Mouse (Mus musculus): ENCODE measurements around the gene Cdc14b. TPM values are rescaled to one million over a fixed set of nuclear protein-coding genes. Genes with fewer than 3 reads are reported as not detected.

The Cdc14b gene
- polyA plus RNA-seq, 1 experiment from 2014 or later: 1.7 TPM

GRCm38 (mm10) chr13:64233139-64233538, 42.0 kb downstream of the Cdc14b start:
- no peak for ATAC-seq

GRCm38 (mm10) chr13:64226725-64227124, 48.4 kb downstream of the Cdc14b start:
- Histone ChIP-seq H3K4me3 (replicated peaks; ENCODE audit: low read length) (no peak overlapping the region), H3K9me3 (ENCODE audit: control insufficient read depth, low read length) (no peaks in the 10 kb centered on the region), H3K36me3 (ENCODE audit: control insufficient read depth, insufficient read depth) (no peaks in the 10 kb centered on the region), H3K9ac (replicated peaks; ENCODE audit: low read depth, low read length) (no peak overlapping the region), H3K4me2 (ENCODE audit: low read length) (no peak overlapping the region), H3K27me3 (replicated peaks; ENCODE audit: control insufficient read depth, insufficient read depth, low read length) (no peaks in the 10 kb centered on the region), H3K4me1 (replicated peaks; ENCODE audit: control insufficient read depth, insufficient read depth, low read length) (no peaks in the 10 kb centered on the region), H3K27ac (ENCODE audit: low read length) (no peak overlapping the region)
- WGBS: 91% methylated on average over 4 of the region's 4 CpGs
- no peak for ATAC-seq

More at GRCm38 (mm10) chr13:64233139-64233538, 42.0 kb downstream of the Cdc14b start:
- no peak overlapping the region for H3K27ac ChIP-seq (ENCODE audit: low read length)
- no peaks in the 10 kb centered on the region for H3K9me3 ChIP-seq (ENCODE audit: control insufficient read depth, low read length)
- H3K9ac ChIP-seq (replicated peaks; ENCODE audit: low read depth, low read length): no peak overlapping the region
- H3K4me3 ChIP-seq (replicated peaks; ENCODE audit: low read length): no peak overlapping the region
- no peaks in the 10 kb centered on the region for H3K27me3 ChIP-seq (replicated peaks; ENCODE audit: control insufficient read depth, insufficient read depth, low read length)
- H3K36me3 ChIP-seq (ENCODE audit: control insufficient read depth, insufficient read depth): no peaks in the 10 kb centered on the region
- H3K4me1 ChIP-seq (replicated peaks; ENCODE audit: control insufficient read depth, insufficient read depth, low read length): no peaks in the 10 kb centered on the region
- WGBS: 86% methylated on average over 4 of the region's 4 CpGs
- no peak overlapping the region for H3K4me2 ChIP-seq (ENCODE audit: low read length)

- no peaks in the 10 kb centered on the region for H3K9me3 ChIP-seq (ENCODE audit: control insufficient read depth, low read length)
- no peak for ATAC-seq
- H3K4me2 ChIP-seq (ENCODE audit: low read length): no peak overlapping the region
- H3K4me3 ChIP-seq (replicated peaks; ENCODE audit: low read length): no peak overlapping the region
- H3K4me1 ChIP-seq (replicated peaks; ENCODE audit: control insufficient read depth, insufficient read depth, low read length): no peaks in the 10 kb centered on the region
- no peaks in the 10 kb centered on the region for H3K27me3 ChIP-seq (replicated peaks; ENCODE audit: control insufficient read depth, insufficient read depth, low read length)
- 93% methylated on average over 3 of the region's 3 CpGs for WGBS
- no peak overlapping the region for H3K9ac ChIP-seq (replicated peaks; ENCODE audit: low read depth, low read length)
- H3K36me3 ChIP-seq (ENCODE audit: control insufficient read depth, insufficient read depth): no peaks in the 10 kb centered on the region
- no peak overlapping the region for H3K27ac ChIP-seq (ENCODE audit: low read length)
Measured at GRCm38 (mm10) chr13:64225738-64226137, 49.4 kb downstream of the Cdc14b start.

- no peak overlapping the region for H3K4me2 ChIP-seq (ENCODE audit: low read length)
- H3K4me1 ChIP-seq (replicated peaks; ENCODE audit: control insufficient read depth, insufficient read depth, low read length): no peaks in the 10 kb centered on the region
- no peaks in the 10 kb centered on the region for H3K36me3 ChIP-seq (ENCODE audit: control insufficient read depth, insufficient read depth)
- H3K4me3 ChIP-seq (replicated peaks; ENCODE audit: low read length): no peak overlapping the region
- no peak overlapping the region for H3K9ac ChIP-seq (replicated peaks; ENCODE audit: low read depth, low read length)
- H3K27me3 ChIP-seq (replicated peaks; ENCODE audit: control insufficient read depth, insufficient read depth, low read length): no peaks in the 10 kb centered on the region
- ATAC-seq: no peak
- no peaks in the 10 kb centered on the region for H3K9me3 ChIP-seq (ENCODE audit: control insufficient read depth, low read length)
- 96% methylated on average over 5 of the region's 5 CpGs for WGBS
- no peak overlapping the region for H3K27ac ChIP-seq (ENCODE audit: low read length)
Measured at GRCm38 (mm10) chr13:64214891-64215290, 60.2 kb downstream of the Cdc14b start.

- H3K27ac ChIP-seq (ENCODE audit: low read length): no peak overlapping the region
- H3K9me3 ChIP-seq (ENCODE audit: control insufficient read depth, low read length): no peaks in the 10 kb centered on the region
- no peak overlapping the region for H3K4me3 ChIP-seq (replicated peaks; ENCODE audit: low read length)
- no peak overlapping the region for H3K9ac ChIP-seq (replicated peaks; ENCODE audit: low read depth, low read length)
- no peaks in the 10 kb centered on the region for H3K36me3 ChIP-seq (ENCODE audit: control insufficient read depth, insufficient read depth)
- H3K27me3 ChIP-seq (replicated peaks; ENCODE audit: control insufficient read depth, insufficient read depth, low read length): no peaks in the 10 kb centered on the region
- no peak for ATAC-seq
- H3K4me1 ChIP-seq (replicated peaks; ENCODE audit: control insufficient read depth, insufficient read depth, low read length): no peaks in the 10 kb centered on the region
- H3K4me2 ChIP-seq (ENCODE audit: low read length): no peak overlapping the region
- 86% methylated on average over 5 of the region's 5 CpGs for WGBS
Measured at GRCm38 (mm10) chr13:64211995-64212603, 63.0 kb downstream of the Cdc14b start.

DNA sequence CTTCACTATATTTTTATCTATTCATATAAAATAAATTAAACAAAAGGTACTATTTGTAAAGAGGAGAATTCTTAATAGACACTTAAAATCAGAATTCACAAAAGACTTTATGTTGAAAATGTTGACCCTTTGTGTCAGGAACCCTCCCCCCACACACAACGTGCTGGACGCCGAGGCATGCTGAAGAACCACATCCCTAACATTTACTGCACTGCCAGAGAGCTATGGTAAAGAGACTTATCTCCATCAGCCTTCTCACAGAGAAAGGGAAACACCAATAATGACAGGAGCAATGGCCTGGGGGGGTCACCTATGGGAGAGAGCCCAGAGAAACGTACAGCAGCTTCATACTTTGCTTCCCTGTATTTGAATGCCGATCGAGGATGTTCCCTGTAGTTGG, 66.9 kb downstream of the Cdc14b start:
- H3K27me3 ChIP-seq (replicated peaks; ENCODE audit: control insufficient read depth, insufficient read depth, low read length): no peaks in the 10 kb centered on the region
- H3K4me3 ChIP-seq (replicated peaks; ENCODE audit: low read length): no peak overlapping the region
- H3K27ac ChIP-seq (ENCODE audit: low read length): no peak overlapping the region
- no peak overlapping the region for H3K4me2 ChIP-seq (ENCODE audit: low read length)
- no peaks in the 10 kb centered on the region for H3K4me1 ChIP-seq (replicated peaks; ENCODE audit: control insufficient read depth, insufficient read depth, low read length)
- whole genome bisulfite sequencing: 92% methylated on average over 6 of the region's 6 CpGs
- H3K36me3 ChIP-seq (ENCODE audit: control insufficient read depth, insufficient read depth): no peaks in the 10 kb centered on the region
- no peaks in the 10 kb centered on the region for H3K9me3 ChIP-seq (ENCODE audit: control insufficient read depth, low read length)
- no peak for ATAC-seq
- no peak overlapping the region for H3K9ac ChIP-seq (replicated peaks; ENCODE audit: low read depth, low read length)

DNA sequence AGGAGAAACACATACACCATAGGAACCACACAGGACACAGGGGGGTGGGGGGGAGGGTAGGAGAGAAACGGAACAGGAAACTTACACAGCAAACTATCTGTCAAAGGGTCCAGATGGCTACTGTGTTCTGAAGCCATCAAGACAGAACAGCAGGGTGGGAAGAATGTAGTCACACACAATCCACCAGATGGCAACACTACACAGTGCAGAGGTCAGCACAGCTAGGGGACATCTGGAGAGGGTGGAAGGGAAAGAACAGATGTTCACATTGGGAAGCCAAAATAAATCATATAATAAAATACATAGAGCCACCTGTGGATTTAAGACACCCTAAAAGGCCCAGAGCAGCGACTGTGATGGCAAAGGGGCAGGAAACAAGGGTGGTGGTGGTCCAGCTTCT, 69.9 kb downstream of the Cdc14b start:
- H3K27ac ChIP-seq (ENCODE audit: low read length): no peak overlapping the region
- no peaks in the 10 kb centered on the region for H3K9me3 ChIP-seq (ENCODE audit: control insufficient read depth, low read length)
- no peaks in the 10 kb centered on the region for H3K36me3 ChIP-seq (ENCODE audit: control insufficient read depth, insufficient read depth)
- 53% methylated on average over 2 of the region's 2 CpGs for WGBS
- H3K27me3 ChIP-seq (replicated peaks; ENCODE audit: control insufficient read depth, insufficient read depth, low read length): no peaks in the 10 kb centered on the region
- H3K4me1 ChIP-seq (replicated peaks; ENCODE audit: control insufficient read depth, insufficient read depth, low read length): no peaks in the 10 kb centered on the region
- no peak for ATAC-seq
- no peak overlapping the region for H3K4me2 ChIP-seq (ENCODE audit: low read length)
- H3K9ac ChIP-seq (replicated peaks; ENCODE audit: low read depth, low read length): no peak overlapping the region
- no peak overlapping the region for H3K4me3 ChIP-seq (replicated peaks; ENCODE audit: low read length)

- no peak overlapping the region for H3K4me2 ChIP-seq (ENCODE audit: low read length)
- no peak overlapping the region for H3K9ac ChIP-seq (replicated peaks; ENCODE audit: low read depth, low read length)
- H3K4me1 ChIP-seq (replicated peaks; ENCODE audit: control insufficient read depth, insufficient read depth, low read length): no peaks in the 10 kb centered on the region
- no peak overlapping the region for H3K4me3 ChIP-seq (replicated peaks; ENCODE audit: low read length)
- no peaks in the 10 kb centered on the region for H3K27me3 ChIP-seq (replicated peaks; ENCODE audit: control insufficient read depth, insufficient read depth, low read length)
- WGBS: 61% methylated on average over 2 of the region's 2 CpGs
- H3K9me3 ChIP-seq (ENCODE audit: control insufficient read depth, low read length): no peaks in the 10 kb centered on the region
- H3K27ac ChIP-seq (ENCODE audit: low read length): no peak overlapping the region
- H3K36me3 ChIP-seq (ENCODE audit: control insufficient read depth, insufficient read depth): no peaks in the 10 kb centered on the region
- no peak for ATAC-seq
Measured at GRCm38 (mm10) chr13:64204726-64205125, 70.4 kb downstream of the Cdc14b start.

DNA sequence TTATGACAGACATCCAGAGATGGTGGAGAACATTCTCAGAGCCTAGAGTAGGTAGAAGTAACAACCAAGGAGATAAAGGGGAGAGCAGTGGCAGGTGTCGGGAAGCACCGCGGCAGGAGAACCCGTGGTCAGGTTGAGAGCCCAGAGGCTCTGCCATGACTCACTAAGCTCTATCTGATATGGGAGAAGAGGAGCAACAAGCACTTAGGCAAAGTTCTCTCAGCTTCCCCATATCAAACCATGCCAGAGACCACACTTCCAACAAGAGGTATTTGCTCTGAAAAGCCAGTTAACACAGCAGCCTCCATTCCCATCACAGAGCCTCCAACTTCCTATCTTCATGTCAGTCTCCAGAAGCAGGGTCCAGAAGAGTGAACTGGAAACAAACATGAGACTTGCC, 74.2 kb downstream of the Cdc14b start:
- Histone ChIP-seq H3K27ac (ENCODE audit: low read length) (no peak overlapping the region), H3K4me2 (ENCODE audit: low read length) (no peak overlapping the region), H3K9ac (replicated peaks; ENCODE audit: low read depth, low read length) (no peak overlapping the region), H3K27me3 (replicated peaks; ENCODE audit: control insufficient read depth, insufficient read depth, low read length) (no peaks in the 10 kb centered on the region), H3K4me3 (replicated peaks; ENCODE audit: low read length) (no peak overlapping the region), H3K4me1 (replicated peaks; ENCODE audit: control insufficient read depth, insufficient read depth, low read length) (no peaks in the 10 kb centered on the region), H3K36me3 (ENCODE audit: control insufficient read depth, insufficient read depth) (no peaks in the 10 kb centered on the region), H3K9me3 (ENCODE audit: control insufficient read depth, low read length) (no peaks in the 10 kb centered on the region)
- ATAC-seq: no peak
- WGBS: 98% methylated on average over 4 of the region's 4 CpGs

DNA sequence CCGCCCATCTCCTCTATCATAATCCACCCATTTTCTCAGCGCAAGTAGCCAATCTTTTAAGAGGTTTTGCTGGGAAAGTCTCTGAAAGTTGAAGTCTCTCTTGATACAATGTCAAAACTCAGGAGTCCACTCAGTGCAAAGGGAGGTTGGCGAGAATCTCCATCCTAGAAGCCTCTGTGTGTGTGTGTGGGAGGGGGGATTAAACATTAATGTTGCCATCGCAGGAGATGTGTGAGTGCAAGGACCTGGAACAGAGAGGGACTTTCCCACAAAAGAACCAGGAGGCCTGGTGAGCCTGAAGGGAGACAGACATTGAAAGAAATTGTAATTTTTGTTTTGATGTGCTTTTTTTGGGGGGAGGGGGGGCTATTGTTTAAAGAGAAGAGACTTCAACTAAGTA, 76.8 kb downstream of the Cdc14b start:
- Histone ChIP-seq H3K4me1 (replicated peaks; ENCODE audit: control insufficient read depth, insufficient read depth, low read length) (no peaks in the 10 kb centered on the region), H3K9me3 (ENCODE audit: control insufficient read depth, low read length) (no peaks in the 10 kb centered on the region), H3K4me3 (replicated peaks; ENCODE audit: low read length) (no peak overlapping the region), H3K36me3 (ENCODE audit: control insufficient read depth, insufficient read depth) (no peaks in the 10 kb centered on the region), H3K27me3 (replicated peaks; ENCODE audit: control insufficient read depth, insufficient read depth, low read length) (no peaks in the 10 kb centered on the region), H3K9ac (replicated peaks; ENCODE audit: low read depth, low read length) (no peak overlapping the region), H3K27ac (ENCODE audit: low read length) (no peak overlapping the region), H3K4me2 (ENCODE audit: low read length) (no peak overlapping the region)
- 88% methylated on average over 4 of the region's 4 CpGs for WGBS
- no peak for ATAC-seq

Measured in forebrain, embryonic 16.5 days (tissue).